Mouse (Mus musculus) layer of hippocampus, postnatal 10 days (tissue): ENCODE measurements around the gene Kcnh1. TPM values are rescaled to one million over a fixed set of nuclear protein-coding genes. Genes with fewer than 3 reads are reported as not detected.

Experiments
- total RNA-seq, 2 experiments: library from RNA; stranded (reverse); gene quantifications; 2 replicates each; pipeline ENCODE4 v1.2.3; 2021

Kcnh1 gene
- total RNA-seq, 2 experiments from 2014 or later, result 15.3 to 16.2 TPM

Other genes with a start within 250 kb of the Kcnh1 start
- 1 to 10 TPM in 1 of 2 experiments, under 1 TPM in 1; 0.40 to 1.0 TPM for gene Rd3, start 213.4 kb upstream of the Kcnh1 start, total RNA-seq
- 1 to 10 TPM; 3.1 to 3.3 TPM for gene Traf5, start 98.2 kb upstream of the Kcnh1 start, total RNA-seq
- 10 to 100 TPM; 53.0 to 60.4 TPM for gene Rcor3, start 52.7 kb upstream of the Kcnh1 start, total RNA-seq